Mouse (Mus musculus) brain, embryonic 14.5 days (tissue): ENCODE data around the gene Tmem214.
A peak's percentile ranks its signal among the peaks of the same experiment; 100 is the strongest.

ENCODE experiments used
- CTCF ChIP-seq: fragments of 200-500 bp; IDR thresholded peaks from 2 replicates; pipeline ENCODE4 v1.5.1; 2012; ENCODE audit warnings: inconsistent platforms, mild to moderate bottlenecking, moderate library complexity, borderline replicate concordance; ENCODE audit not compliant: insufficient read depth, insufficient read length; ENCODE audit errors: extremely low read depth
- POLR2A ChIP-seq: fragments of 200-500 bp; IDR thresholded peaks from 2 replicates; pipeline ENCODE4 v1.6.1; 2012; ENCODE audit warnings: mild to moderate bottlenecking, inconsistent platforms, borderline replicate concordance; ENCODE audit not compliant: poor library complexity, insufficient read depth, insufficient read length, severe bottlenecking; ENCODE audit errors: extremely low read depth

DNA sequence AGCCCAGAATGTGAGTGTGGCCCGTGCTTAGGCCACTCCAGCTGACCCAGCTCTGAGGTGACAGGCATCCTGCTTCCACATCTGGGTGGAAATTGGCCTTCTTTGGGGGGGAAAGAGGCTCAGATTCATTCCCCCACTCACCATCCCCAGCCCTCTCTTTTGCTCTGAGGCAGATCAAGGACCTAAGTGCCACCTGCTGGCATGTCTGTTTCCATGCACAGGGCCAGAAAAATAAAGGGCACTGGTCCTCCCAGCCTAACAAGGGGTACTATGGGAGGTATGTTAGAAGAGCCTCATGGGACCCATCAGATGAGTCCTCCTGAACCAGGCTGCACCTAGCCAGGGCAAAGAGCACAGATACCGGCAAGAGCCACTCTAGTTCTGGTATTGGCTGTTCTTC is 11.7 kb upstream of the Tmem214 start:
- TF ChIP-seq CTCF, result peak; percentile 21; the same call in 1 of the 2 replicates
- TF ChIP-seq POLR2A, result no peak
